Mouse (Mus musculus): ENCODE results near the gene Dgcr2.

- TF ChIP-seq POLR2A (IDR thresholded peaks at IDR 0.05; ENCODE audit: low read depth, low read length) = no peak
- TF ChIP-seq CTCF (IDR thresholded peaks at IDR 0.05; ENCODE audit: extremely low read depth, insufficient read length, insufficient replicate concordance, low read depth, low read length) = no peak
Measured at GRCm38 (mm10) chr16:17806581-17807191, 91.7 kb downstream of the Dgcr2 start.

Data from small intestine, adult 2 months (tissue).